Mouse (Mus musculus) stomach, embryonic 14.5 days (tissue): ENCODE measurements around the gene Cyp21a1. TPM values are rescaled to one million over a fixed set of nuclear protein-coding genes. Genes with fewer than 3 reads are reported as not detected.
"Not testable (repeated sequence)": the region's sequence is repeated elsewhere in the genome, so short reads cannot be mapped to it uniquely, and the experiment has no call there.

Source experiments
- ATAC-seq: fragments of 200-750 bp; cut with Nextera tagmentation; 2 replicates; pipeline ENCODE4 v1.8.0; 2017; ENCODE audit warnings: low read depth, moderate TSS enrichment; ENCODE audit not compliant: insufficient number of reproducible peaks, insufficient read depth, low FRiP score
- H3K27ac ChIP-seq: fragments of 300-500 bp; sonication (generic); 2 replicates; pipeline ENCODE4 v1.5.1; 2014; ENCODE audit warnings: mild to moderate bottlenecking, low read length, moderate library complexity, mixed read lengths
- H3K27me3 ChIP-seq: fragments of 300-500 bp; sonication (generic); 2 replicates; pipeline ENCODE4 v1.6.1; 2014; ENCODE audit warnings: low read length, control low read depth, mixed read lengths; ENCODE audit not compliant: control insufficient read depth, insufficient read depth
- H3K36me3 ChIP-seq: fragments of 300-500 bp; sonication (generic); 2 replicates; pipeline ENCODE4 v1.6.1; 2014; ENCODE audit warnings: mild to moderate bottlenecking, control low read depth, low read length, moderate library complexity, mixed read lengths; ENCODE audit not compliant: control insufficient read depth, insufficient read depth
- H3K4me1 ChIP-seq: fragments of 300-500 bp; sonication (generic); 2 replicates; pipeline ENCODE4 v1.6.1; 2014; ENCODE audit warnings: low read length, control low read depth, mixed read lengths; ENCODE audit not compliant: control insufficient read depth, insufficient read depth
- H3K4me2 ChIP-seq: fragments of 300-500 bp; sonication (generic); replicated peaks from 2 replicates; pipeline ENCODE4 v1.6.1; 2014; ENCODE audit warnings: low read depth, low read length, control low read depth
- H3K4me3 ChIP-seq: fragments of 300-500 bp; sonication (generic); 2 replicates; pipeline ENCODE4 v1.5.1; 2014; ENCODE audit warnings: low read depth, low read length, control low read depth
- H3K9ac ChIP-seq: fragments of 300-500 bp; sonication (generic); replicated peaks from 2 replicates; pipeline ENCODE4 v1.6.1; 2014; ENCODE audit warnings: low read depth, mild to moderate bottlenecking, control low read depth, low read length, moderate library complexity, mixed read lengths
- H3K9me3 ChIP-seq: fragments of 300-500 bp; sonication (generic); 2 replicates; pipeline ENCODE4 v1.6.1; 2016; ENCODE audit warnings: low read depth, low read length, control low read depth; ENCODE audit not compliant: control insufficient read depth
- WGBS: fragments of 180-500 bp; shearing (Covaris S2); extraction: QIAGEN DNeasy Blood & Tissue Kit; methylation state at CpG from one replicate; pipeline ENCODE4 v1.1.7; 2014; 5-methylcytosine and 5-hydroxymethylcytosine counted together
- polyA plus RNA-seq: library from polyadenylated mRNA; unstranded; fragments of >200 nt; fragmentation: Nextera tagmentation; extraction: Ambion mirVana; gene quantifications from 2 replicates; pipeline ENCODE4 v1.2.1, GENCODE M21; 2014

Gene Cyp21a1
- polyA plus RNA-seq, 1 experiment from 2014 or later = not detected

DNA sequence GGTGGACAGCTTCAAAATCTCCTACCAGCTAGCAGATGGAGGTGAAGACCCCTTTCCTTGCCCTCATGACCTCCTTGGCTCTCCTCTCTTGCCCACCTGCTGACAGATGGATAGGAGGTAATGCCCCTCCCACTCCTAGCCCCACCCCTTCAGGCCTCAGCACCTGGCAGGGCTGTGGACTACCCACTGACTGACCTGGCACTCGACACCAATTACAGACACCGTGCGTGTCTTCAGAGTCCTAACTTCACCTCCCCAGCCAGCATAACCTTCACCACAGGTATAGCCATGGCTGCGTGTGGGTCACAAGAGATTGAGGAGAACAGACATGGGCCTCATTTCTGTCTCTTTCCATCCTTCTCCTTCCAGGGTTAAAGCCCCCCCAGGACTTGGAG lies 4.8 kb downstream of the Cyp21a1 start:
- Histone ChIP-seq H3K36me3 (no peaks in the 10 kb centered on the region), H3K9ac (no peak overlapping the region), H3K27ac (no peak overlapping the region), H3K9me3 (no peaks in the 10 kb centered on the region), H3K27me3 (no peaks in the 10 kb centered on the region), H3K4me3 (no peak overlapping the region), H3K4me1 (no peaks in the 10 kb centered on the region), H3K4me2 (no peak overlapping the region)
- WGBS = 86% methylated on average over 4 of the region's 4 CpGs
- ATAC-seq = no peak

DNA sequence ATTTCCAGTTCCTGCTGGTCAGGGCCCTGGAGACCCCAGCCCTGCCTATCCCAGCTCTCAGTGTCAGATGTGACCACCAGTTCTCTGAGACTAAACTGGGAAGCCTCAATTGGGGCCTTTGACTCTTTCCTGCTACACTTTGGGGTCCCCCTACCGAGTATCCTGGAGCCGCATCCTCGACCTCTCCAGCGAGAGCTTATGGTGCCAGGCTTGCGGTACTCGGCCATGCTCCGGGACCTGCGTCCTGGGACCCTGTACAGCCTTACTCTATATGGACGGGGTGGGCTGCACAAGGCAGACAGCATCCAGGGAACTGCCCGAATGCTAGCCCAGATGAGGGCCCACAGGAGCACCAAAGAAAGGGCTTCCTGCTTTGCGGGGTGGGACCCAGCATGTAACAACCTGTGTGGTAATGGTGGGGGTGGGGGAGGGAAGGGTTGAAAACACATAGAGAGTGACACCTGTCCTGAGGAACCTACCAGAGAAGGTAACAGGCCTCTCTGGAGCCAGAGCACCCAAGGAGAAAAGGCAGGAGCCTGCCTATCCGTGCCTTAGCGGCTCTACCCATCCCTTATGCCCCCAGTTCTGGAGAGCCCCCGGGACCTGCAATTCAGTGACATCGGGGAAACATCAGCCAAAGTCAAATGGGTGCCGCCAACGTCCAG lies 5.4 kb downstream of the Cyp21a1 start:
- no peaks in the 10 kb centered on the region for H3K4me1 ChIP-seq
- ATAC-seq = no peak
- 90% methylated on average over 14 of the region's 17 CpGs for WGBS

DNA sequence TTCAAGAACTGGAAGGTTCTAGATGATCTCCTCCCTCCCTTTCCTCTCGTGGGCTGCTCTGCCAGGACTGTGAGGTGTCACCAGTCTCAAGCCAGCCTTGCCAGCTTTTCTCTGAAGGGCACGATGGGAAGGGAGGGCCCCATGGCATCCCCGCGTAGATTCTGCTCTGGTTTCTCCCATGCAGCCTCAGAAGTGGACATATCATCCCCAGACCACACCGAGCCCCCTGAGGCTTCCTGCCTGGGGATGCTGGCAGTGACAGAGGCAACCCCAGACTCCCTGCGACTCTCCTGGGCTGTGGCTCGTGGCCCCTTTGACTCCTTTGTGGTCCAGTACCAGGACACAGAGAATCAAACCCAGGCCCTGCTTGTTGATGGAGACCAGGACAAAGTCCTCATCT lies 6.3 kb downstream of the Cyp21a1 start:
- ATAC-seq = not testable (repeated sequence)

More for the DNA sequence above, 5.4 kb downstream of the Cyp21a1 start:
- no peaks in the 10 kb centered on the region for H3K27me3 ChIP-seq
- H3K36me3 ChIP-seq = no peaks in the 10 kb centered on the region
- no peak overlapping the region for H3K9ac ChIP-seq
- H3K4me2 ChIP-seq = no peak overlapping the region
- no peaks in the 10 kb centered on the region for H3K9me3 ChIP-seq
- no peak overlapping the region for H3K27ac ChIP-seq
- no peak overlapping the region for H3K4me3 ChIP-seq

DNA sequence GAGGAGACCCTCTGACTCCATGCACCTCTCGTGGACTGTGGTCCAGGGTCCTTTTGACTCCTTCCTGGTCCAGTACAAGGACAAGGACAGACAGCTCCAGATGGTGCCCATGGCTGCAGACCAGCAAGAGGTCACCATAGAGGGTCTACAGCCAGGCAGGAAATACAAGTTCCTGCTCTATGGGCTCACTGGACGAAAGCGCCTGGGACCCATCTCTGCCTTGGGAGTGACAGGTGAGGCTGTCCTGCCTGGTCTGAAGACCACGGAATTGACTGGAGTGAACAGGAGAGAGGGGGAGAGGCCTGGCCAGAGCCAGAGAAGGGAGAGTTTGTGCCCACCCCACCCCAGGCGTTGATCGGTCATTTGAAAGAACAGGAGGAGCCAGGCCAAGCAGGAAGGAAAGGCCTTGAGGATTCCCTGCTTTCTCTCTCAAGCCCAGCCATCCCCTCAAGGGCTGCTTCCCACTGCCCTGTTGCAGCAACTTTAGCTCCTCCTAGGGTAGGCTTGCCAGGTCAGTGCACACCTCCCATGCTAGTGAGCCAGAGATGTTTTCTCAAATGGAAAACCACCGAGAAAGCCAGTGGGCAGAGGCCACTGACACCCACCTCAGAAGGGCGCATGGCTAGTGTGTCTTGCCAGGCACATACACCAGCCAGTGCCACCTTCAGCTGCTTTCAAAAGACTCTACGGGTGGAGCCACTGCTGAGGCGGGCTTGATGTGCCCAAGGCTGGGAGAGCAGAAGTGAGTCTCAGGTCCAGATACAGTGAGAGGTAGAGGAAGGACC lies 7.0 kb downstream of the Cyp21a1 start:
- not testable (repeated sequence) for ATAC-seq, H3K36me3 ChIP-seq, H3K4me2 ChIP-seq, H3K4me3 ChIP-seq, H3K9me3 ChIP-seq, H3K27me3 ChIP-seq, H3K9ac ChIP-seq, H3K27ac ChIP-seq, H3K4me1 ChIP-seq
- WGBS = 87% methylated on average over 10 of the region's 10 CpGs

More for the DNA sequence above, 6.3 kb downstream of the Cyp21a1 start:
- not testable (repeated sequence) for H3K27me3 ChIP-seq, H3K4me1 ChIP-seq, H3K9ac ChIP-seq, H3K36me3 ChIP-seq, H3K27ac ChIP-seq, H3K9me3 ChIP-seq, H3K4me2 ChIP-seq, H3K4me3 ChIP-seq
- 77% methylated on average over 6 of the region's 7 CpGs for WGBS

DNA sequence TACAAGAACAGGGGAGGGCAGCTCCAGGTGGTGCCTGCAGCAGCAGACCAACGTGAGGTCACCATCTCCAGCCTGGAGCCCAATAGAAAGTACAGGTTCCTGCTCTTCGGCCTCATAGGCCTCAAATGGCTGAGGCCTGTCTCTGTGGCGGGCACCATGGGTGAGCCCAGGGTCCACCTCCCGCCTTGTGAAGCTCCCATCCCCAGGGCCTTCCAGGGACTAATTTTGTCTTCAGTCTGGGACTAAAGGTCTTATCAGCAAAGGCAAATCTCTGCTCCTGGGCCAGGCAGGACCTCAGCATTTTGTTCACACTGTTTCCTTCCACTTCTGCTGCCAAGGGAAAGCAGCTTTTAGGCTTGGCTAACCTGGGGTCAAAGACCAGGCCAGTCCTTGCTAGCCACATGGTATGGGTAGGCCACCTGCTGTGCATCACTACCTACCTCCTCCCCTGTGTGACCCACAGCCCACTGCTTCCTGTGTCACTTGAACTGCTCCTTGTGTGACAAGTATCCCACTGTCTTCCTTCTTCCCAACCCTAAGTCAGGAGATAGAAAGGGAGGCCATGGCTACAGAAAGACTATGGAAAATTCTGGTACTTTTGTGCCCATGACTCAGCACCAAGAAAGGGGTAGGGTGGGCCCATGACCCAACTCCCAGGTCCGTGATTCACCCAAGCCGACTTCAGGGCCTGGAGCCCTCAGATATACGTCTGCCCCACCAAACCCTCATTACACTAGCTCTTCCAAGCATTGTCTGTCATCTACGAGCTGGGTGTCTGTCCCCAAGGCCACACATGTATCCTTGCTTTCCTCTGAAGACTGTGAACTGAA lies 7.8 kb downstream of the Cyp21a1 start:
- Histone ChIP-seq H3K27ac (no peak overlapping the region), H3K27me3 (no peaks in the 10 kb centered on the region), H3K4me1 (no peaks in the 10 kb centered on the region), H3K9me3 (no peaks in the 10 kb centered on the region), H3K9ac (no peak overlapping the region), H3K4me2 (no peak overlapping the region), H3K4me3 (no peak overlapping the region), H3K36me3 (no peaks in the 10 kb centered on the region)
- WGBS = 80% methylated on average over 8 of the region's 8 CpGs
- ATAC-seq = no peak

DNA sequence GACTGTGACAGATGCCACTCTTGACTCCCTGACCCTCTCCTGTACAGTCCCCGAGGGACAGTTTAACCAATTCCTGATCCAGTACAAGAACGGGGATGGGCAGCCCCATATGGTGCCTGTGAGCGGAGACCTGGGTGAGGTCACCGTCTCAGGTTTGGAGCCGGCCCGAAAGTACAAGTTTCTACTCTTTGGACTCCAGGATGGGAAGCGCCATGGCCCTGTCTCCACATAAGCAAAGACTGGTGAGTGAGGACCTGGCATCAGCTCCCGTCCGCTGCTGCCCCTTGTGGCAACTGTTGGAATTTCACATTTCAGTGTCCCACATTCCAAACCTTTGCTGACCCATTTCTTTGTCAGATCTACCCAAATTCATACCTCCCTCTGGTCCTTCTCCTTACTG lies 8.7 kb downstream of the Cyp21a1 start:
- H3K27me3 ChIP-seq = no peaks in the 10 kb centered on the region
- no peak overlapping the region for H3K27ac ChIP-seq
- no peak overlapping the region for H3K4me2 ChIP-seq
- no peaks in the 10 kb centered on the region; the same call in 1 of the 2 replicates for H3K9me3 ChIP-seq
- WGBS = 66% methylated on average over 9 of the region's 9 CpGs
- no peak overlapping the region for H3K9ac ChIP-seq
- no peak overlapping the region for H3K4me3 ChIP-seq
- no peaks in the 10 kb centered on the region for H3K4me1 ChIP-seq
- no peak for ATAC-seq
- no peaks in the 10 kb centered on the region for H3K36me3 ChIP-seq

DNA sequence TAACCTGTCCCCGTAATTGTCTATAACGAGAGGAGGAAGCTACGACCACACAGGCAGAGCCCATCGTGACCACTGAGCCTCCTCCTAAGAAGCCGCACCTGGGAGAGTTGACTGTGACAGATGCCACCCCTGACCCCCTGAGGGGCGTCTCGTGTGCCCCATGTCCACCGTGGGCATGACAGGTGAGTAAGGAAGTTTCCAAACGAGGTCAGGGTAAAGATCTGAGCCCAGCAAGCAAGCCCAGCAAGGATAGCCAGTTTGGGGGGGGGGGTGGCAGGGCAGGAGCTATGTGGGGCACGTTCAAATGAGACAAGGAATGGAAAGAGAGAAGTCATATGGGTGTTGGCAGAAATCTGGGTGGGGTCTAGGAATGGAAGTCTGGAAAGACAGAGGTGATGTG lies 9.3 kb downstream of the Cyp21a1 start:
- Histone ChIP-seq H3K9me3 (no peaks in the 10 kb centered on the region; the same call in 1 of the 2 replicates), H3K4me3 (no peak overlapping the region), H3K4me2 (no peak overlapping the region), H3K9ac (no peak overlapping the region), H3K4me1 (no peaks in the 10 kb centered on the region), H3K36me3 (no peaks in the 10 kb centered on the region), H3K27ac (no peak overlapping the region), H3K27me3 (no peaks in the 10 kb centered on the region)
- WGBS = 85% methylated on average over 10 of the region's 10 CpGs
- ATAC-seq = no peak

DNA sequence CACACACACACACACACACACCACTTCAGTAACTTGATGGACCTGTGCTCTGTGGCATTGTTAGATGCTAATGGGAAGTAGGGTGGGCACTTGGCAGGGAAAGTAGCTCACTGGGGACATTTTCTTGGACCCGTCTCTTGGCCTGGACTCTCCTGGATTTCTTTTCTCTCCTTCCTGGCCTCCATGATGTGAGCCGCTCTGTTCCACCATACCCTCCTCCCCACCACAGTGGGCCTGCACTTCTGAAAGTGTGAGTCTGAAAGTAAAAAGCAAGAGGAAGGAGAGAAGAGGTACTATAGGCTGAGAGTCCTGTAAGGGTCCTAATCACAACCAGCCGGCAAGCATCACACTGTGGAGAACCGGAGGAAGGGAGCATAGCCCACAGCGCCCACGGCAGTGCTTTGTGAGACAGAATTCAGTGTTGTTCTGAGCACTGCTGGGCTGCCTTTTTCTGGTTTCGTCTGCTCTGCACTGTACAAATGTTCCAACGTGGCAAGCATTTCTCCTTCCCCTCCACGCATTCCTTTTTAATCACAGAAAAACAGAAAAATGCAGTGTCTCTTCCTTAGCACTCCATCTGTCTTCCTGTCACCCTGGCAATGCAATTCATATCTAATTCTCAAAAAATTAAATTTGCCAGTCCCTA lies 26.6 kb downstream of the Cyp21a1 start:
- Histone ChIP-seq H3K27me3 (no peaks in the 10 kb centered on the region), H3K4me3 (no peak overlapping the region), H3K4me2 (no peak overlapping the region), H3K27ac (no peak overlapping the region), H3K36me3 (no peaks in the 10 kb centered on the region), H3K9ac (no peak overlapping the region), H3K4me1 (no peaks in the 10 kb centered on the region), H3K9me3 (0 out of 2 replicates have a peak, but pooled peaks cover 4% of the 10 kb centered on the region)
- no peak for ATAC-seq
- 74% methylated on average over 9 of the region's 9 CpGs for WGBS
